Mouse (Mus musculus) CH12.LX (cell line): Measurements from ENCODE around the gene Klhl29.

Experiments
- BHLHE40 ChIP-seq: IDR thresholded peaks from 2 replicates; pipeline ENCODE4 v1.6.1; 2011; ENCODE audit warnings: mild to moderate bottlenecking, low read depth, low read length, improper control_type of control experiment
- CHD2 ChIP-seq: IDR thresholded peaks from 2 replicates; pipeline ENCODE4 v1.6.1; 2011; ENCODE audit warnings: low read length, improper control_type of control experiment
- CTCF ChIP-seq, 2 experiments: IDR thresholded peaks in 1 of 2; conservative IDR thresholded peaks in 1 of 2; 2 replicates each; pipeline ENCODE4 v1.5.1; 2011 to 2012; ENCODE audit warnings: low read depth in 2 of 2, low read length in 2 of 2, improper control_type of control experiment in 1 of 2, inconsistent platforms in 1 of 2, mild to moderate bottlenecking in 1 of 2, moderate library complexity in 1 of 2
- JUND ChIP-seq: conservative IDR thresholded peaks from 2 replicates; pipeline ENCODE4 v1.6.1; 2011; ENCODE audit warnings: low read depth, low read length, improper control_type of control experiment
- KAT2A ChIP-seq: IDR thresholded peaks from 2 replicates; pipeline ENCODE4 v1.6.1; 2012; ENCODE audit warnings: low read length, improper control_type of control experiment, inconsistent platforms; ENCODE audit not compliant: insufficient replicate concordance
- MAFK ChIP-seq: IDR thresholded peaks from 2 replicates; pipeline ENCODE4 v1.6.1; 2011; ENCODE audit warnings: low read length, improper control_type of control experiment; ENCODE audit not compliant: insufficient replicate concordance
- MEF2A ChIP-seq: IDR thresholded peaks from 2 replicates; pipeline ENCODE4 v1.6.1; 2014; ENCODE audit warnings: low read depth, mild to moderate bottlenecking, inconsistent platforms, low read length, improper control_type of control experiment, borderline replicate concordance
- NELFE ChIP-seq: IDR thresholded peaks from 2 replicates; pipeline ENCODE4 v1.6.1; 2011; ENCODE audit warnings: low read depth, low read length, improper control_type of control experiment
- POLR2A ChIP-seq: IDR thresholded peaks from 2 replicates; pipeline ENCODE4 v1.6.1; 2011; ENCODE audit warnings: low read depth, mild to moderate bottlenecking, improper control_type of control experiment, low read length
- POLR2AphosphoS2 ChIP-seq: IDR thresholded peaks from 2 replicates; pipeline ENCODE4 v1.6.1; 2011; ENCODE audit warnings: low read depth, low read length, improper control_type of control experiment
- SIN3A ChIP-seq: IDR thresholded peaks from 2 replicates; pipeline ENCODE4 v1.6.1; 2012; ENCODE audit warnings: low read length, improper control_type of control experiment, inconsistent platforms
- UBTF ChIP-seq: IDR thresholded peaks from 2 replicates; pipeline ENCODE4 v1.6.1; 2012; ENCODE audit warnings: low read depth, mild to moderate bottlenecking, inconsistent platforms, low read length, improper control_type of control experiment, moderate library complexity

GRCm38 (mm10) chr12:5352771-5353170, 22.7 kb downstream of the Klhl29 start:
- TF ChIP-seq UBTF (no peak), KAT2A (no peak), CHD2 (no peak), CTCF (conservative IDR thresholded peaks at IDR 0.05 in 1 of 2, IDR thresholded peaks at IDR 0.05 in 1 of 2; ENCODE audit: low read depth in 2 of 2, low read length in 2 of 2) (no peak), MEF2A (no peak), NELFE (no peak), POLR2AphosphoS2 (no peak), BHLHE40 (no peak), POLR2A (no peak), SIN3A (no peak), MAFK (no peak), JUND (no peak)
